Mouse (Mus musculus) heart, embryonic 11.5 days (tissue): ENCODE results near the gene Heg1. TPM values are rescaled to one million over a fixed set of nuclear protein-coding genes. Genes with fewer than 3 reads are reported as not detected.

Experiments used
- ATAC-seq: fragments of 200-750 bp; cut with Nextera tagmentation; replicated peaks from 2 replicates; pipeline ENCODE4 v1.8.0; 2017; ENCODE audit warnings: moderate library complexity; ENCODE audit not compliant: insufficient number of reproducible peaks, low FRiP score, low TSS enrichment
- H3K27ac ChIP-seq: fragments of 300-500 bp; sonication (generic); 2 replicates; pipeline ENCODE4 v1.5.1; 2014; ENCODE audit warnings: mild to moderate bottlenecking, low read depth, low read length
- H3K27me3 ChIP-seq: fragments of 300-500 bp; sonication (generic); 2 replicates; pipeline ENCODE4 v1.6.1; 2014; ENCODE audit warnings: mild to moderate bottlenecking, low read length, mixed read lengths; ENCODE audit not compliant: control insufficient read depth, insufficient read depth
- H3K36me3 ChIP-seq: fragments of 300-500 bp; sonication (generic); 2 replicates; pipeline ENCODE4 v1.6.1; 2014; ENCODE audit warnings: mild to moderate bottlenecking, low read length, moderate library complexity, mixed read lengths; ENCODE audit not compliant: control insufficient read depth, insufficient read depth
- H3K4me1 ChIP-seq: fragments of 300-500 bp; sonication (generic); 2 replicates; pipeline ENCODE4 v1.6.1; 2014; ENCODE audit warnings: low read length; ENCODE audit not compliant: control insufficient read depth, insufficient read depth
- H3K4me2 ChIP-seq: fragments of 300-500 bp; sonication (generic); 2 replicates; pipeline ENCODE4 v1.6.1; 2014; ENCODE audit warnings: mild to moderate bottlenecking, moderate library complexity
- H3K4me3 ChIP-seq: fragments of 300-500 bp; sonication (generic); 2 replicates; pipeline ENCODE4 v1.5.1; 2014; ENCODE audit warnings: low read depth, low read length
- H3K9ac ChIP-seq: fragments of 300-500 bp; sonication (generic); 2 replicates; pipeline ENCODE4 v1.6.1; 2014; ENCODE audit warnings: mild to moderate bottlenecking, low read depth, low read length, moderate library complexity
- H3K9me3 ChIP-seq: fragments of 300-500 bp; sonication (generic); replicated peaks from 2 replicates; pipeline ENCODE4 v1.6.1; 2016; ENCODE audit warnings: low read length; ENCODE audit not compliant: control insufficient read depth
- WGBS: fragments of 180-500 bp; shearing (Covaris S2); extraction: QIAGEN DNeasy Blood & Tissue Kit; methylation state at CpG from one replicate; pipeline ENCODE4 v1.1.7; 2014; ENCODE audit not compliant: insufficient replicate concordance; 5-methylcytosine and 5-hydroxymethylcytosine counted together
- polyA plus RNA-seq: library from polyadenylated mRNA; unstranded; fragments of >200 nt; fragmentation: Nextera tagmentation; extraction: Ambion mirVana; gene quantifications from 2 replicates; pipeline ENCODE4 v1.2.1, GENCODE M21; 2014

Heg1 gene
- polyA plus RNA-seq, 1 experiment from 2014 or later: 31.3 TPM

- ATAC-seq: no peak
- Histone ChIP-seq H3K36me3 (peaks cover 9% of the 10 kb centered on the region), H3K9ac (no peak overlapping the region), H3K4me2 (no peak overlapping the region), H3K4me1 (no peaks in the 10 kb centered on the region; the same call in 1 of the 2 replicates), H3K9me3 (no peaks in the 10 kb centered on the region), H3K4me3 (no peak overlapping the region), H3K27me3 (no peaks in the 10 kb centered on the region), H3K27ac (no peak overlapping the region)
- 53% methylated on average over 6 of the region's 6 CpGs for WGBS
These were observed 72.2 kb downstream of the Heg1 start for GRCm38 (mm10) chr16:33756396-33756795.

GRCm38 (mm10) chr16:33759207-33759606 is 75.0 kb downstream of the Heg1 start:
- no peak for ATAC-seq
- 88% methylated on average over 7 of the region's 7 CpGs for WGBS
- no peaks in the 10 kb centered on the region for H3K9me3 ChIP-seq
- no peaks in the 10 kb centered on the region for H3K27me3 ChIP-seq
- no peak overlapping the region for H3K4me3 ChIP-seq
- no peak overlapping the region for H3K9ac ChIP-seq
- H3K27ac ChIP-seq: no peak overlapping the region
- H3K4me2 ChIP-seq: no peak overlapping the region
- no peaks in the 10 kb centered on the region; the same call in 1 of the 2 replicates for H3K4me1 ChIP-seq
- peaks cover 6% of the 10 kb centered on the region for H3K36me3 ChIP-seq

DNA sequence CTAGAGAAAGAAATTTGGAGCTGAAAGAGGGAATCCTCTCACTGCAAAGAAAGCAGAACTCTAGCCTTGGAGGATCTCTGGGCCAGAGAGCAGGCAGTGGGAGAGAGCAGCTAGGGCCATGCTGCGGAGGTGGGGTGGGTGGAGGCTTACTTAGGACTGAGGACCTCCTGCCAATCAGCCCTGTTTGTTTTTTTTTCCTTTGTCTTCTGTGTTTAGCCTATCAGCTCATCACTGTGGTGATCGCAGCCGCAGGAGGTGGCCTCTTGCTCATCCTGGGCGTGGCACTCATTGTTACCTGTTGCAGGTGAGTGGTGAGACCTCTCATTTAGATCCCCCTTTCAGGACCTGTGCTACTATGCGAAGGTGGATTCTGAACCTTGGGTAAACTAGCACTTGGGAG is 76.4 kb downstream of the Heg1 start:
- Histone ChIP-seq H3K9ac (no peak overlapping the region), H3K4me2 (no peak overlapping the region), H3K27ac (no peak overlapping the region), H3K4me3 (no peak overlapping the region), H3K9me3 (no peaks in the 10 kb centered on the region), H3K4me1 (no peaks in the 10 kb centered on the region), H3K27me3 (no peaks in the 10 kb centered on the region), H3K36me3 (0 out of 2 replicates have a peak, but pooled peaks cover 4% of the 10 kb centered on the region)
- no peak for ATAC-seq
- 29% methylated on average over 5 of the region's 5 CpGs for WGBS

DNA sequence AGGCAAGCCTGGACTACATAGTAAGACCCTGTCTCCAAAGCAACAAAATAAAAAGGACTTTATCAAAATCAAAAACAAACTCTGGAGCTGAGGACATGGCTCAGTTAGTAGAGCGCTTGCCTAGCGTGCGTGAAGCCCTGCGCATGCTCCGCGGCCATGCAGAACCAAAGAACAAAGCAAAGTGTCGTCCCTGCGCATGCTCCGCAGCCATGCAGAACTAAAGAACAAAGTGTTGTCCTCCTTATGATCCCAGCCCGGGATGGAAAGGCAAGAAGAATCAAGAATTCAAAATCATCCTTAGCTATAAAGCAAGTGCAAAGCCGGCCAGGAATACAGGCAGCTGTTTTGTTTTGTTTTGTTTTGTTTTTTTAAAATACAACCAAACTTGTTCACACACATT is 76.8 kb downstream of the Heg1 start:
- ATAC-seq: no peak
- Histone ChIP-seq H3K4me2 (no peak overlapping the region), H3K9me3 (no peaks in the 10 kb centered on the region), H3K27ac (no peak overlapping the region), H3K4me3 (no peak overlapping the region), H3K27me3 (no peaks in the 10 kb centered on the region), H3K4me1 (no peaks in the 10 kb centered on the region), H3K9ac (no peak overlapping the region), H3K36me3 (0 out of 2 replicates have a peak, but pooled peaks cover 4% of the 10 kb centered on the region)
- WGBS: 68% methylated on average over 11 of the region's 11 CpGs

DNA sequence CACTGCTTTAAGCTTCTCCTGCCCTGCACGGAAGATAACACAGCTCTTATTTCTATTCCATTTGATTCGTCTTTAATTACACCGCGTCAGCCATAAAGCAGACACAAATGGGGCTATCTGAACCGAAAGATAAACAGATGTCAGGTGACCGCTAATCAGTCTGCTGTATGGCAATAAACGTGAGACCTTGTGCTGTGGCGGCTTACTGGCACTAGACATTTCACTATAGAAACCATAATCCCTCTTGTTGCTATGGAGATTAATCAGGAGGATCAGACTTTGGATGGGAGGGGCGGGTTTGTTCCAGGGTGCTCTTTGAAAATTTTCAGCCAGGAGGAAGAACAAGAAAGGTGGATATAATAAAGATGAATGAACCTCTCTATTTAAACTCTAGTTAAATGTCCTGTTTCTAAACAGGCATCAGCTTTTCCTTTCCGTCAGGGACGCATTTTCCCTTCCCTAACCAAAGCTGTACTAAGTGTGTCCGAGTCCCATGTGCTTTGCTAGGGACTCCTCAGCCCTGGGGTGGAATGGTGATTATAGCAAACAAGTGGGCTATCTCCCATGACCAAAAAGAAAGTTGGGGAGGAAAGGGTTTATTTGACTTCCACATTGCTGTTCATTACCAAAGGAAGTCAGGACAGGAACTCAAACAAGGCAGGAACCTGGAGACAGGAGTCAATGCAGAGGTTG is 80.5 kb downstream of the Heg1 start:
- Histone ChIP-seq H3K27me3 (no peaks in the 10 kb centered on the region), H3K27ac (no peak overlapping the region), H3K4me2 (no peak overlapping the region), H3K4me1 (no peaks in the 10 kb centered on the region), H3K9ac (no peak overlapping the region), H3K36me3 (0 out of 2 replicates have a peak, but pooled peaks cover 7% of the 10 kb centered on the region), H3K9me3 (no peaks in the 10 kb centered on the region), H3K4me3 (no peak overlapping the region)
- no peak for ATAC-seq
- WGBS: 72% methylated on average over 12 of the region's 12 CpGs

DNA sequence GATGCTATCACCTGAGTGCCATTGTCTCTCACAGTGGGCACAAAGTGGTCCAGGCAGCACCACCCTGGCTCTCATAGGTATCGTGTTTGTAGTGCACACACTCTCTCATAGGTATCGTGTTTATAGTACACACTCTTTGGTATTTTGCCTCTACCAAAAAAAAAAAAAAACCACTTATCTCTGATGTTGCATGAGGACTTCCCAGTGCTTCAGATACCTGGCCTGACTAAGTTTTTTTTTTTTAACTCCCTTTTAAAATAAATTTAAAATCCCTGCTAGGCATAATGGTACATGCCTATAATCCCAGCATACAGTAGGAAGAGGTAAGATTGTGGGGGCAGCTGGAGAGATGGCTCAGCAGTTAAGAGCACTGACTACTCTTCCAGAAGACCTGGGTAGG is 81.3 kb downstream of the Heg1 start:
- H3K4me2 ChIP-seq: no peak overlapping the region
- H3K9me3 ChIP-seq: no peaks in the 10 kb centered on the region
- no peak overlapping the region for H3K27ac ChIP-seq
- no peaks in the 10 kb centered on the region for H3K27me3 ChIP-seq
- H3K36me3 ChIP-seq: 0 out of 2 replicates have a peak, but pooled peaks cover 7% of the 10 kb centered on the region
- H3K9ac ChIP-seq: no peak overlapping the region
- ATAC-seq: no peak
- H3K4me1 ChIP-seq: no peaks in the 10 kb centered on the region
- H3K4me3 ChIP-seq: no peak overlapping the region
- 82% methylated on average over 2 of the region's 2 CpGs for WGBS

DNA sequence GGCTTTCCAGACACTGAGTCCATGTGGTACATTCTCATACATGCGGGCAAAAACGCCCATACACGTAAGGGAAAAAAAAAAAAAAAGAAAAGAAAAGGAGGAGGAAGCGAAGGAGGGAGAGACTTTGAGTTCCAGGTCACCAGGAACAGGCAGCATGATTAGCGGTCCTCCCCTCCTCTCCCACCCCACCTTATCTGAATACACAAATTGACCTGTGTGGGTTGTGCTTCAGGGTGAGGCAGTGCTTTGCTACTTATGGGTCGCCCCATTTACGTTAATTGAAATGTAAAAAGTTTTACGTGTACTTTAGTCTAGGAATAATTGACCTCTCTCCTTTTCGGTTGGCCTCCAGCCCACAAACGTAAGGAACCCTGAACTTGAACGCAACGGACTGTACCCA is 82.1 kb downstream of the Heg1 start:
- Histone ChIP-seq H3K9ac (no peak overlapping the region), H3K4me2 (no peak overlapping the region), H3K4me3 (no peak overlapping the region), H3K36me3 (0 out of 2 replicates have a peak, but pooled peaks cover 7% of the 10 kb centered on the region), H3K27ac (no peak overlapping the region), H3K4me1 (no peaks in the 10 kb centered on the region), H3K27me3 (no peaks in the 10 kb centered on the region), H3K9me3 (no peaks in the 10 kb centered on the region)
- ATAC-seq: no peak
- 72% methylated on average over 12 of the region's 12 CpGs for WGBS

DNA sequence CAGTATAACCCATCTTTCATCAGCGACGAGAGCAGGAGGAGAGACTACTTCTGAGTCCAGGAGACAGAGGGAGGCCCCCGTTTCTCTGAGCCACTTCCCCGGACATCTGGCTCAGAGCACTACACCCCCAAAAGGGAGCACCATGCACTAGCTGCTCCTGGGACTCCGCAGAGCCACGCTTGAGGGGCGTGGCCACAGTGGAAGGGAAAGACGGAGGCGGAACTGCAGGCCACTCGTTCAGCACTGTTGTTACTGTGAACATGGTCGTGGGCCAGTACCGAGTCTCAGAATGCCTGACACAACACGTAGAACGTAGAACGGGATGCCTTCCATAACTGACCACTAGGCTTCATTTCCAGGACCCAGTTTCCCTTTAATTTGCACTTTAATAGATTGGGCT is 82.6 kb downstream of the Heg1 start:
- 59% methylated on average over 15 of the region's 15 CpGs for WGBS
- Histone ChIP-seq H3K36me3 (0 out of 2 replicates have a peak, but pooled peaks cover 7% of the 10 kb centered on the region), H3K4me2 (no peak overlapping the region), H3K9ac (no peak overlapping the region), H3K27me3 (no peaks in the 10 kb centered on the region), H3K27ac (no peak overlapping the region), H3K4me1 (no peaks in the 10 kb centered on the region), H3K9me3 (no peaks in the 10 kb centered on the region), H3K4me3 (no peak overlapping the region)
- no peak for ATAC-seq
